10 mouse cellular contexts compared by ENCODE assay signal in the genomic region with DNA sequence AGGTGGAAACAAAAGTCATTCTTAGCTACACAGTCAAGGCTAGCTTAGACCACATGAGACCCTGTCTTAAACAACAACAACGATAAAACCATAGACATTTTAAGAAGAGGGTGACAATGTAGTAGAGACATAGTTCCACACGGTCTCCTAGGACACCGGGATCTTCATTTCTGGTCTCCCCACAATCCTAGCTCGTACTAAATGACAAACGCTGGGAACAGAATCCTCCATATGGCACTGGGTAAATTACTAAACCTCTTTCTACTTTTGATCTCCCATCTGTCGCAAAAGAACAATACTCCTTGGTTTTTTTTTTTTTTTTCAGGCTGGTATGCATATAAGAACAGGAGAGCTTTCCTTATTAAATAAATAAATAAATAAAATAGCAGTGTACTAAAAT. TPM values are rescaled to one million over a fixed set of nuclear protein-coding genes. Genes with fewer than 3 reads are reported as not detected.
DNase-seq lines count a peak whose midpoint lies in the region; ATAC-seq and TF ChIP-seq lines count a peak whose summit lies in the region.
"Had no signal": no experiment of that assay in that cellular context is flagged by ENCODE, and none has a peak within 500 bp of the region (broad histone marks: within the 10 kb centered on the region; RNA-seq: fewer than 3 reads in every experiment).

No protein-coding gene starts in this region.

- WGBS in heart, embryonic 11.5 days (ENCODE audit: insufficient replicate concordance), result 86% methylated on average over 6 of the region's 6 CpGs
- 84% methylated on average over 6 of the region's 6 CpGs for WGBS in neural tube, embryonic 12.5 days
- 83% methylated on average over 6 of the region's 6 CpGs for WGBS in intestine, postnatal 0 days
- 70% methylated on average over 6 of the region's 6 CpGs for WGBS in neural tube, embryonic 13.5 days

- DNase-seq in heart, adult 9 months (ENCODE audit: low spot score in 2 of 2), result no peak
- DNase-seq in neural tube, embryonic 10.5 days (ENCODE audit: extremely low spot score, low spot score), result no peak
- DNase-seq in adrenal gland, postnatal 4 days (ENCODE audit: low spot score in 2 of 2), result no peak
- DNase-seq in left cerebral cortex, postnatal 36 days (ENCODE audit: low spot score in 2 of 2), result no peak
- DNase-seq: heart, postnatal 10 days had no signal

- H3K27ac ChIP-seq in heart, embryonic 11.5 days (ENCODE audit: low read depth, low read length), result no peak overlapping the region
- no peak overlapping the region for H3K27ac ChIP-seq in neural tube, embryonic 12.5 days
- H3K27ac ChIP-seq in intestine, postnatal 0 days (ENCODE audit: low read depth, low read length), result no peak overlapping the region
- no peak overlapping the region for H3K27ac ChIP-seq in neural tube, embryonic 13.5 days (replicated peaks)
- H3K27ac ChIP-seq: lung, embryonic 15.5 days had no signal

- H3K4me2 ChIP-seq in heart, embryonic 11.5 days, result peak overlapping the region; percentile 21; the same call in 1 of the 2 replicates
- H3K4me2 ChIP-seq in neural tube, embryonic 12.5 days (replicated peaks), result peak overlapping the region; percentile 15; the same call in 1 of the 2 replicates
- peak overlapping the region; percentile 93; the same call in 1 of the 2 replicates for H3K4me2 ChIP-seq in intestine, postnatal 0 days (replicated peaks; ENCODE audit: low read depth)
- peak overlapping the region; percentile 88 for H3K4me2 ChIP-seq in neural tube, embryonic 13.5 days

- H3K9ac ChIP-seq in heart, embryonic 11.5 days (ENCODE audit: low read depth, low read length), result no peak overlapping the region
- H3K9ac ChIP-seq in neural tube, embryonic 12.5 days, result no peak overlapping the region
- no peak overlapping the region for H3K9ac ChIP-seq in intestine, postnatal 0 days (ENCODE audit: low read depth, low read length)
- H3K9ac ChIP-seq in neural tube, embryonic 13.5 days, result peak overlapping the region; percentile 45; the same call in 1 of the 2 replicates

- H3K4me1 ChIP-seq in heart, embryonic 11.5 days (ENCODE audit: control insufficient read depth, insufficient read depth, low read length), result peaks cover 13% of the 10 kb centered on the region
- peaks cover 14% of the 10 kb centered on the region for H3K4me1 ChIP-seq in neural tube, embryonic 12.5 days
- H3K4me1 ChIP-seq in intestine, postnatal 0 days (replicated peaks; ENCODE audit: control insufficient read depth, insufficient read depth, low read length), result 0 out of 2 replicates have a peak, but pooled peaks cover 2% of the 10 kb centered on the region
- peaks cover 24% of the 10 kb centered on the region for H3K4me1 ChIP-seq in neural tube, embryonic 13.5 days (replicated peaks)

- peaks cover 3% of the 10 kb centered on the region; the same call in 1 of the 2 replicates for H3K36me3 ChIP-seq in heart, embryonic 11.5 days (ENCODE audit: control insufficient read depth, insufficient read depth, low read length)
- no peaks in the 10 kb centered on the region for H3K36me3 ChIP-seq in neural tube, embryonic 12.5 days
- H3K36me3 ChIP-seq in intestine, postnatal 0 days (ENCODE audit: control insufficient read depth, insufficient read depth), result no peaks in the 10 kb centered on the region
- no peaks in the 10 kb centered on the region for H3K36me3 ChIP-seq in neural tube, embryonic 13.5 days

- H3K27me3 ChIP-seq in heart, embryonic 11.5 days (ENCODE audit: control insufficient read depth, insufficient read depth, low read length), result no peaks in the 10 kb centered on the region
- no peaks in the 10 kb centered on the region for H3K27me3 ChIP-seq in neural tube, embryonic 12.5 days (replicated peaks)
- H3K27me3 ChIP-seq in intestine, postnatal 0 days (replicated peaks; ENCODE audit: control insufficient read depth, insufficient read depth, low read length), result no peaks in the 10 kb centered on the region
- no peaks in the 10 kb centered on the region for H3K27me3 ChIP-seq in neural tube, embryonic 13.5 days
- H3K27me3 ChIP-seq: lung, embryonic 15.5 days had no signal

- no peak for TF ChIP-seq CTCF in intestine, postnatal 0 days (IDR thresholded peaks at IDR 0.05; ENCODE audit: low read depth)

- ATAC-seq in heart, embryonic 11.5 days (replicated peaks; ENCODE audit: insufficient number of reproducible peaks, low FRiP score, low TSS enrichment), result no peak
- no peak for ATAC-seq in neural tube, embryonic 12.5 days (ENCODE audit: low FRiP score, low read depth)
- no peak for ATAC-seq in intestine, postnatal 0 days
- ATAC-seq in neural tube, embryonic 13.5 days (ENCODE audit: low read depth), result no peak

- no peak overlapping the region for H3K4me3 ChIP-seq in heart, embryonic 11.5 days (ENCODE audit: low read depth, low read length)
- H3K4me3 ChIP-seq in neural tube, embryonic 12.5 days, result no peak overlapping the region
- H3K4me3 ChIP-seq in intestine, postnatal 0 days (ENCODE audit: low read depth, low read length), result no peak overlapping the region
- no peak overlapping the region for H3K4me3 ChIP-seq in neural tube, embryonic 13.5 days

- intact Hi-C loops in left cerebral cortex, postnatal 36 days (cut with DNase I), result loop anchor here (2.0 kb wide), 1 partner anchor 22 kb away; no protein-coding TSS in a partner anchor

- no peaks in the 10 kb centered on the region for H3K9me3 ChIP-seq in heart, embryonic 11.5 days (replicated peaks; ENCODE audit: control insufficient read depth, low read length)
- no peaks in the 10 kb centered on the region for H3K9me3 ChIP-seq in neural tube, embryonic 12.5 days
- no peaks in the 10 kb centered on the region for H3K9me3 ChIP-seq in intestine, postnatal 0 days (ENCODE audit: control insufficient read depth)
- no peaks in the 10 kb centered on the region for H3K9me3 ChIP-seq in neural tube, embryonic 13.5 days
- H3K9me3 ChIP-seq: lung, embryonic 15.5 days had no signal

RNA-seq across cellular contexts. Expression of a gene that starts 2.0 kb away (rescaled TPM):
- polyA plus RNA-seq in heart, embryonic 11.5 days (2014; fragmentation: Nextera tagmentation; extraction: Ambion mirVana), result 19.9 TPM in 2 replicates
- polyA plus RNA-seq in neural tube, embryonic 12.5 days (2016; fragmentation: Nextera tagmentation; extraction: Ambion mirVana), result 20.8 and 22.2 TPM in 2 replicates
- 16.8 and 19.0 TPM in 2 replicates for polyA plus RNA-seq in intestine, postnatal 0 days (2015; fragmentation: Nextera tagmentation; extraction: Ambion mirVana)
- polyA plus RNA-seq in neural tube, embryonic 13.5 days (2015; fragmentation: Nextera tagmentation; extraction: Ambion mirVana), result 15.5 and 16.6 TPM in 2 replicates
- 10 to 100 TPM; 28.5 to 31.9 TPM for total RNA-seq in adrenal gland, postnatal 4 days (2021)
- total RNA-seq in left cerebral cortex, postnatal 36 days (2021), result 10 to 100 TPM; 41.7 to 42.0 TPM

RNA-seq across cellular contexts. Expression of a gene that starts 37.0 kb away (rescaled TPM):
- polyA plus RNA-seq in heart, embryonic 11.5 days (2014; fragmentation: Nextera tagmentation; extraction: Ambion mirVana), result 0.23 TPM in 2 replicates
- polyA plus RNA-seq in neural tube, embryonic 12.5 days (2016; fragmentation: Nextera tagmentation; extraction: Ambion mirVana), result 0.19 and 0.29 TPM in 2 replicates
- 0.09 and 0.18 TPM in 2 replicates for polyA plus RNA-seq in intestine, postnatal 0 days (2015; fragmentation: Nextera tagmentation; extraction: Ambion mirVana)
- polyA plus RNA-seq in neural tube, embryonic 13.5 days (2015; fragmentation: Nextera tagmentation; extraction: Ambion mirVana), result 0.20 TPM in 1 of 2 replicates, not detected in the other
- under 1 TPM; 0.56 to 0.79 TPM for total RNA-seq in adrenal gland, postnatal 4 days (2021)
- total RNA-seq in left cerebral cortex, postnatal 36 days (2021), result under 1 TPM in 1 of 2 experiments, not detected in 1; 0.23 TPM

RNA-seq across cellular contexts. Expression of a gene that starts 41.4 kb away (rescaled TPM):
- polyA plus RNA-seq in heart, embryonic 11.5 days (2014; fragmentation: Nextera tagmentation; extraction: Ambion mirVana), result 3.9 and 5.6 TPM in 2 replicates
- 7.6 and 9.5 TPM in 2 replicates for polyA plus RNA-seq in neural tube, embryonic 12.5 days (2016; fragmentation: Nextera tagmentation; extraction: Ambion mirVana)
- 2.3 and 4.8 TPM in 2 replicates for polyA plus RNA-seq in intestine, postnatal 0 days (2015; fragmentation: Nextera tagmentation; extraction: Ambion mirVana)
- polyA plus RNA-seq in neural tube, embryonic 13.5 days (2015; fragmentation: Nextera tagmentation; extraction: Ambion mirVana), result 5.6 and 6.5 TPM in 2 replicates
- total RNA-seq in adrenal gland, postnatal 4 days (2021), result 1 to 10 TPM; 8.3 to 8.9 TPM
- 1 to 10 TPM; 4.2 to 7.7 TPM for total RNA-seq in left cerebral cortex, postnatal 36 days (2021)

RNA-seq across cellular contexts. Expression of a gene that starts 53.6 kb away (rescaled TPM):
- polyA plus RNA-seq in heart, embryonic 11.5 days (2014; fragmentation: Nextera tagmentation; extraction: Ambion mirVana), result 5.9 and 6.5 TPM in 2 replicates
- polyA plus RNA-seq in neural tube, embryonic 12.5 days (2016; fragmentation: Nextera tagmentation; extraction: Ambion mirVana), result 8.9 and 9.4 TPM in 2 replicates
- polyA plus RNA-seq in intestine, postnatal 0 days (2015; fragmentation: Nextera tagmentation; extraction: Ambion mirVana), result 1.3 and 1.8 TPM in 2 replicates
- polyA plus RNA-seq in neural tube, embryonic 13.5 days (2015; fragmentation: Nextera tagmentation; extraction: Ambion mirVana), result 6.7 and 7.9 TPM in 2 replicates
- total RNA-seq in adrenal gland, postnatal 4 days (2021), result 10 to 100 TPM; 16.3 to 16.4 TPM
- 10 to 100 TPM in 1 of 2 experiments, 1 to 10 TPM in 1; 5.5 to 11.7 TPM for total RNA-seq in left cerebral cortex, postnatal 36 days (2021)

RNA-seq across cellular contexts. Expression of a gene that starts 53.6 kb away (rescaled TPM):
- polyA plus RNA-seq in heart, embryonic 11.5 days (2014; fragmentation: Nextera tagmentation; extraction: Ambion mirVana), result 26.0 and 28.0 TPM in 2 replicates
- polyA plus RNA-seq in neural tube, embryonic 12.5 days (2016; fragmentation: Nextera tagmentation; extraction: Ambion mirVana), result 29.4 and 32.5 TPM in 2 replicates
- polyA plus RNA-seq in intestine, postnatal 0 days (2015; fragmentation: Nextera tagmentation; extraction: Ambion mirVana), result 31.5 and 31.6 TPM in 2 replicates
- polyA plus RNA-seq in neural tube, embryonic 13.5 days (2015; fragmentation: Nextera tagmentation; extraction: Ambion mirVana), result 23.8 and 24.5 TPM in 2 replicates
- total RNA-seq in adrenal gland, postnatal 4 days (2021), result 10 to 100 TPM; 27.9 to 34.5 TPM
- total RNA-seq in left cerebral cortex, postnatal 36 days (2021), result 10 to 100 TPM; 11.3 to 19.4 TPM

Comparison
In these comparisons a context has a peak if more than half of its experiments do, and no peak if none do; other contexts are left out.
1. H3K4me2 ChIP-seq: peak in every context shown above with its lines; median percentile 93 in intestine, postnatal 0 days; 88 in neural tube, embryonic 13.5 days; 21 in heart, embryonic 11.5 days; 15 in neural tube, embryonic 12.5 days.